Comparison of ENCODE assay signal across 26 mouse cellular contexts in genomic region chr8:123426511-123427509, GRCm38 (mm10). TPM values are rescaled to one million over a fixed set of nuclear protein-coding genes. Genes with fewer than 3 reads are reported as not detected.
"Had no signal": no experiment of that assay in that cellular context is flagged by ENCODE, and none has a peak within 500 bp of the region (broad histone marks: within the 10 kb centered on the region; RNA-seq: fewer than 3 reads in every experiment).

No protein-coding gene starts in this region.

- ATAC-seq: liver, embryonic 12.5 days; midbrain, embryonic 16.5 days had no signal

- H3K27me3 ChIP-seq: limb, embryonic 13.5 days; liver, embryonic 12.5 days; liver, embryonic 15.5 days; lung, embryonic 15.5 days; midbrain, embryonic 12.5 days; neural tube, embryonic 13.5 days had no signal

- H3K4me1 ChIP-seq: limb, embryonic 13.5 days; lung, embryonic 15.5 days had no signal

- H3K27ac ChIP-seq: limb, embryonic 10.5 days; limb, embryonic 13.5 days; liver, embryonic 12.5 days; liver, embryonic 15.5 days; lung, embryonic 15.5 days; midbrain, embryonic 12.5 days; neural tube, embryonic 13.5 days had no signal

- H3K4me3 ChIP-seq: limb, embryonic 10.5 days; limb, embryonic 13.5 days; liver, embryonic 12.5 days; liver, embryonic 15.5 days; lung, embryonic 15.5 days; midbrain, embryonic 12.5 days; myocyte; neural tube, embryonic 13.5 days had no signal

- H3K36me3 ChIP-seq: limb, embryonic 10.5 days; limb, embryonic 13.5 days; liver, embryonic 15.5 days; lung, embryonic 15.5 days had no signal

- DNase-seq: kidney, adult 18-20 months; kidney, adult 9 months; kidney, postnatal 14 days; kidney, postnatal 4 days; layer of hippocampus, adult 9-11 months; liver; lung, adult 18-20 months; lung, postnatal 14 days; lung, postnatal 4 days; thymus, adult 18-20 months; thymus, postnatal 4 days had no signal

- H3K9ac ChIP-seq: limb, embryonic 13.5 days; liver, embryonic 12.5 days; liver, embryonic 15.5 days; lung, embryonic 15.5 days; midbrain, embryonic 12.5 days; neural tube, embryonic 13.5 days had no signal

- H3K4me2 ChIP-seq: limb, embryonic 13.5 days; liver, embryonic 12.5 days; liver, embryonic 15.5 days; lung, embryonic 15.5 days; midbrain, embryonic 12.5 days; neural tube, embryonic 13.5 days had no signal

RNA-seq across cellular contexts. Expression of gene Tubb3, which starts 15.6 kb away (rescaled TPM):
- total RNA-seq: neutrophil, adult 5-6 weeks had no signal

RNA-seq across cellular contexts. Expression of gene Mc1r, which starts 19.9 kb away (rescaled TPM):
- total RNA-seq: monocyte, adult 5-6 weeks; neutrophil, adult 5-6 weeks had no signal
- polyA plus RNA-seq: kidney, embryonic 16.5 days; limb, embryonic 10.5 days; liver, embryonic 12.5 days; liver, embryonic 15.5 days; lung, embryonic 15.5 days; small intestine, adult 2 months; spleen, adult 2 months; stomach, embryonic 16.5 days had no signal
